Mouse (Mus musculus) limb, embryonic 13.5 days (tissue): Measurements from ENCODE around the gene Zfp949. TPM values are rescaled to one million over a fixed set of nuclear protein-coding genes. Genes with fewer than 3 reads are reported as not detected.

Source experiments
- ATAC-seq: fragments of 200-750 bp; cut with Nextera tagmentation; 2 replicates; pipeline ENCODE4 v1.8.0; 2017; ENCODE audit warnings: low read depth, moderate number of reproducible peaks, moderate TSS enrichment; ENCODE audit not compliant: low FRiP score
- H3K27ac ChIP-seq: fragments of 300-500 bp; sonication (generic); 2 replicates; pipeline ENCODE4 v1.5.1; 2015; ENCODE audit warnings: inconsistent platforms, mild to moderate bottlenecking, moderate library complexity
- H3K27me3 ChIP-seq: fragments of 300-500 bp; sonication (generic); 2 replicates; pipeline ENCODE4 v1.6.1; 2015; ENCODE audit warnings: mild to moderate bottlenecking, inconsistent platforms
- H3K36me3 ChIP-seq: fragments of 300-500 bp; sonication (generic); 2 replicates; pipeline ENCODE4 v1.6.1; 2015; ENCODE audit warnings: inconsistent platforms, mild to moderate bottlenecking, moderate library complexity
- H3K4me1 ChIP-seq: fragments of 300-500 bp; sonication (generic); 2 replicates; pipeline ENCODE4 v1.6.1; 2015; ENCODE audit warnings: inconsistent platforms
- H3K4me2 ChIP-seq: fragments of 300-500 bp; sonication (generic); replicated peaks from 2 replicates; pipeline ENCODE4 v1.6.1; 2015; ENCODE audit warnings: inconsistent platforms, mild to moderate bottlenecking, moderate library complexity
- H3K4me3 ChIP-seq: fragments of 300-500 bp; sonication (generic); 2 replicates; pipeline ENCODE4 v1.5.1; 2015; ENCODE audit warnings: moderate library complexity, mild to moderate bottlenecking, inconsistent platforms
- H3K9ac ChIP-seq: fragments of 300-500 bp; sonication (generic); 2 replicates; pipeline ENCODE4 v1.6.1; 2015; ENCODE audit warnings: mild to moderate bottlenecking, inconsistent platforms
- H3K9me3 ChIP-seq: fragments of 300-500 bp; sonication (generic); 2 replicates; pipeline ENCODE4 v1.6.1; 2016; ENCODE audit warnings: inconsistent platforms
- WGBS: fragments of 180-500 bp; shearing (Covaris S2); methylation state at CpG from one replicate; pipeline ENCODE4 v1.1.7; 2015; 5-methylcytosine and 5-hydroxymethylcytosine counted together
- polyA plus RNA-seq: library from polyadenylated mRNA; unstranded; fragments of >200 nt; fragmentation: Nextera tagmentation; extraction: Ambion mirVana; gene quantifications from 2 replicates; pipeline ENCODE4 v1.2.1, GENCODE M21; 2015

Zfp949 gene
- 14.7 and 15.5 TPM in 2 replicates for polyA plus RNA-seq

DNA sequence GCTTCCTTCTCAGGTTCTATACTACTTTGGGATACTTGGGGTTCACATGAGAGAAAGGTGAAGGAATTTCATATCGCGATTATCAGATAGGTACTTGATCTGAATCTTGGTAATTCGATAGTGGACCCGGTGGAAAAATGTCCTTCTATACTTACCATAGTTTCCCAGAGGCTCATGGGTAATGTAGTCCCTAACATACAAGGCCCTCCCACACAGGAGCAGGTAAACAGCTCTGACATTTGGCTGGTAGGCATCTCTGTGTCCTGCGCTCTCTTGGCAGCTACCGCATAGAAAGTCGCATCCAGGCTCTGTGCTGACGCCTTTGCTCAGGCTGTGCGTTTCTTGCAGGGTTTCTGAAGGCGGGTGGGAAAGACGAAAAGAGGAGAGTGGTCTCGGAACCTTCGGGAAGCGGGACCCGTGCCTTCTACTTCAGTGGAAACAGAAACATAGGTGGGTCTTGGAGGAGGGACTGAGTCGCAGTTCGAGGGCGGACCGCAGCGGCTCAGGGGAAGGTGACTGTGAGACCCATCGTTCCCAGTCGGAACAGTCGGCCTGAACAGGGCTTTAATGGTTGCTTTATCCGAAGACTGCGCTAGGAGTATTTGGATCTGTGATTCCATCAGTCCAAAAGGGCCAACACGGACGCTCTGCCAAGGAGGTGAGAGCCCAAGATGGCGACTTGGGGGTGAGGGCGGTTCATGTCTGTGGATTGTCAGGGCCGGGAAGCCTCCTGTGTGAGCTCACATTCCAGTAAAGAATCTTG lies at the start of gene Zfp949:
Gene Zfp949 (plus strand): TSS at position 170 of the 763 bp plus-strand sequence.
- peaks cover 24% of the 10 kb centered on the region for H3K4me1 ChIP-seq
- H3K36me3 ChIP-seq = peaks cover 13% of the 10 kb centered on the region
- no peaks in the 10 kb centered on the region for H3K27me3 ChIP-seq
- H3K9me3 ChIP-seq = no peaks in the 10 kb centered on the region
- peak within 1 kb of the TSS; percentile 87 for H3K27ac ChIP-seq
- H3K4me2 ChIP-seq = peak within 1 kb of the TSS; percentile 68
- H3K4me3 ChIP-seq = peak within 1 kb of the TSS; percentile 80
- WGBS = under 1% methylated on average over 30 of the region's 30 CpGs
- H3K9ac ChIP-seq = peak within 1 kb of the TSS; percentile 82
- peak; percentile 91 for ATAC-seq

- no peaks in the 10 kb centered on the region for H3K36me3 ChIP-seq
- H3K27ac ChIP-seq = no peak overlapping the region
- H3K9me3 ChIP-seq = no peaks in the 10 kb centered on the region
- H3K9ac ChIP-seq = no peak overlapping the region
- H3K4me1 ChIP-seq = no peaks in the 10 kb centered on the region
- no peak overlapping the region for H3K4me3 ChIP-seq
- 82% methylated on average over 2 of the region's 2 CpGs for WGBS
- no peak overlapping the region for H3K4me2 ChIP-seq
- no peak for ATAC-seq
- H3K27me3 ChIP-seq = no peaks in the 10 kb centered on the region
Measured at GRCm38 (mm10) chr9:88500112-88500511, 47.7 kb upstream of the Zfp949 start.

DNA sequence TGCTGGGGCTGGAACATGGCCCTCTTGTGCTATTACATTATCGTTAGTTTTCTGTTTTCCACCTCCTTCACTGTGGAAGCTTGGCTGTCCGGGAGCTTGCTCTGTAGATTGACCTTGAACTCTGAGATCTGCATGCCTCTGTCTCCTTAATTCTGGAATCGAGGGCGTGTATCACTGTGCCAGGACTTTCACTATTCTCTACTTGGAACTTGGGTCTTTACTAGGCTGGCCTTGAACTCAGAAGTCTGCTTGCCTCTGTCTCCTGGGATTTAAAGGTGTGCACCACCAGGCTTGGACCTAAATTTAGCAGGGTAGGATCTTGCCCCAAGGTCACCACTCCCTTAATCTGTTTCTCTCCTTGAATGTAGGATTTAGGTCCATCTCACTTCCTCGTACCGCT lies 46.0 kb upstream of the Zfp949 start:
- Histone ChIP-seq H3K27ac (no peak overlapping the region), H3K4me3 (no peak overlapping the region), H3K27me3 (no peaks in the 10 kb centered on the region), H3K36me3 (no peaks in the 10 kb centered on the region), H3K9ac (no peak overlapping the region), H3K9me3 (no peaks in the 10 kb centered on the region), H3K4me1 (no peaks in the 10 kb centered on the region), H3K4me2 (no peak overlapping the region)
- WGBS = 88% methylated on average over 6 of the region's 6 CpGs
- no peak for ATAC-seq

GRCm38 (mm10) chr9:88515546-88515945 lies 32.3 kb upstream of the Zfp949 start:
- Histone ChIP-seq H3K36me3 (peaks cover 7% of the 10 kb centered on the region), H3K4me1 (peaks cover 6% of the 10 kb centered on the region), H3K4me3 (no peak overlapping the region), H3K9me3 (no peaks in the 10 kb centered on the region), H3K4me2 (no peak overlapping the region), H3K27ac (no peak overlapping the region), H3K9ac (no peak overlapping the region), H3K27me3 (no peaks in the 10 kb centered on the region)
- 80% methylated on average over 1 of the region's 1 CpGs for WGBS
- ATAC-seq = no peak

DNA sequence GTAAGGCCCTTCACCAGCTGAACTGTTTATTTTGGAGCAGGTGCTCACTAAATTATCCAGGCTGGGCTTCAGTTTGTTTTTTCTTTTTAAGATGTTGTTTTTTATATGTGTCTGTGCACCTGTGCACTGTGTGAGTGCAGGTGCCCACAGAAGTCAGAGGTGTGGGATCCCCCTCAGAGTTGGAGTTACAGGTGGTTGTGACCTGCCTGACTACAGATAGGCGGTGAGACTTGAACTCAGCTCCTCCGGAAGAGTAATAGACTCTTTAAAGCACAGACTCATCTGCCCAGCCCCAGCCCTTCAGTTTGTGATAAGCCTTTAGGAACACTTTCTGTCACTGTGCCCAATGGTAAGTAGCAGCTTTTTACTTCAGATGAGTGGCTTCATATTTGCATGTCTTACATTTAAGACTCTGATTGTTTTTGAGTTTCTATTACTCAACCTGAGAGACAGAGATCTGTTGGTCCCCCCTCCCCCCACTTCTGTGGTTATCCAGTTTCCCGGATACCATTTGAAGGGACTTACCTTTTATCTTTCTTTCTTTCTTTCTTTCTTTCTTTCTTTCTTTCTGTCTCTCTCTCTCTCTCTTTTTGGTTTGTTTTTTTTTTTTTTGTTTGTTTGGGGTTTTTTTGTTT lies 31.3 kb upstream of the Zfp949 start:
- ATAC-seq = no peak
- Histone ChIP-seq H3K9ac (no peak overlapping the region), H3K27ac (no peak overlapping the region), H3K36me3 (peaks cover 14% of the 10 kb centered on the region), H3K27me3 (no peaks in the 10 kb centered on the region), H3K4me2 (no peak overlapping the region), H3K9me3 (no peaks in the 10 kb centered on the region), H3K4me1 (peaks cover 13% of the 10 kb centered on the region), H3K4me3 (no peak overlapping the region)
- WGBS = 87% methylated on average over 3 of the region's 3 CpGs

DNA sequence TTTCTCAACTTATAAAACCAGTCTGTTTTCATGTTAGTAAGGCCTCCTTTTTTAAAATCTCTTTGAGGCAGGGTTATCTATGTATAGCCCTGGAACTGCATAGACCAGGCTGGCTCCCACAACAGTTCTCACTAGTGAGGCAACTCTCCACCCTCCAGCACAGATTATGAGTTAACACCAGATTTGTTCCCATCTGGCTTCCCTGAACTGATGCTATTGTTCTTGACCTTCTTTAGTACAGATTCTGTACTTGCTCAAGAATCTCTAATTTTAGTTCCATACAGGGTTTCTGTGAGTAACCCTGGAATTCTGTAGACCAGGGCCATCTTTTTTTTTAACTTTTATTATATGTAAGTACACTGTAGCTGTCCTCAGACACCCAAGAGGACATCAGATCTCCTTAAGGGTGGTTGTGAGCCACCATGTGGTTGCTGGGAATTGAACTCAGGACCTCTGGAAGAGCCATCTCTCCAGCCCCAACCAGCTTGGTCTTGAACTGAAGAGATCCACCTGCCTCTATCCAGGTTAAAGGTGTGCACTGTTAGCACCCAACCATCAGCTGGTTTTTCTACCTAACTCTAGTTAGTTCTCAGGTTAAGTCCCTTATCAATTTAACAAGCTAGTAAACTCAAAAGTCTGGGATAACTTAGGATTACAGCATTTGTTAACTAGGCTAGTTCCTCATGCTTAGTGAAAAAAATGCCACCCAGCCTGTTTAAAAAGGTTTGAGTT lies 28.3 kb upstream of the Zfp949 start:
- Histone ChIP-seq H3K4me2 (no peak overlapping the region), H3K27me3 (no peaks in the 10 kb centered on the region), H3K4me1 (peaks cover 16% of the 10 kb centered on the region), H3K27ac (0 out of 2 replicates have a peak overlapping the region, but pooled peaks have one; percentile 6), H3K4me3 (no peak overlapping the region), H3K36me3 (peaks cover 14% of the 10 kb centered on the region), H3K9ac (no peak overlapping the region), H3K9me3 (no peaks in the 10 kb centered on the region)
- ATAC-seq = no peak

DNA sequence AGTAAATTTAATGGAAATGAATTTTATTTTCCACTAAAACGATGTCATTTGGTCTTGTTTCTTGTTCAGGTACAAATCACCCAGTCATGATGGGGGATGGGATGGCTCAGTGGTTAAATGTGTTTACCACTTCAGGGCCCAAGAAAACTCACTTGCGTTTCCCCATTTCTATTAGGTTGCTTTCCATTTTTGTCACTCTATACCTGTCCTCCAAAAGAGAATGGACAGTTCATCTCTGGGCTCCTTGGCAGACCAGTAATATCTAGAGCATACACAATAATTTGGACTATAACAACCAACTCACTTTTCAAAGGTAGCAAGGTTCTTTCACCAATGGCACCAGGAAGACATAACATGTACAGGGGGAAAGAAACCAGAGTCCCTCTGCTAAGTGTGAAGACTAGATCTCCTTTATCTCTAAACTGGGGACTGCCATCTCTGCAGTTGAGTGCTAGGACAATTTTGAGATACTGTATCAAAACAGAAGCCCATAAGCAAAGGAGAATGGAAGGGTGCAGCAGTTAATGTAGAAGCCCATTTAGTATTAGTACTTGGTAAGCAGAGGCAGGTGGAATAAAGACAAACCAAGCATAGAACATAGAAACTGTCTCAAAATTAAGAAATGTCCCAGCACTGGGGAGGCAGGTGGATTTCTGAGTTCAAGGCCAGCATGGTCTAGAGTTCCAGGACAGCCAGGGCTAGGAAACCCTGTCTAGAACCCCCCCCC lies 27.5 kb upstream of the Zfp949 start:
- Histone ChIP-seq H3K36me3 (peaks cover 14% of the 10 kb centered on the region), H3K27ac (no peak overlapping the region), H3K4me2 (peak overlapping the region; percentile 72), H3K27me3 (no peaks in the 10 kb centered on the region), H3K9me3 (no peaks in the 10 kb centered on the region), H3K4me1 (peaks cover 16% of the 10 kb centered on the region), H3K9ac (0 out of 2 replicates have a peak overlapping the region, but pooled peaks have one; percentile 20), H3K4me3 (peak overlapping the region; percentile 60)
- ATAC-seq = no peak
- WGBS = 28% methylated on average over 2 of the region's 2 CpGs

- H3K27ac ChIP-seq = peak overlapping the region; percentile 39; the same call in 1 of the 2 replicates
- WGBS = 22% methylated on average over 4 of the region's 4 CpGs
- peak overlapping the region; percentile 60 for H3K4me3 ChIP-seq
- peaks cover 16% of the 10 kb centered on the region for H3K4me1 ChIP-seq
- no peaks in the 10 kb centered on the region for H3K9me3 ChIP-seq
- H3K9ac ChIP-seq = peak overlapping the region; percentile 90
- ATAC-seq = no peak
- peaks cover 14% of the 10 kb centered on the region for H3K36me3 ChIP-seq
- no peaks in the 10 kb centered on the region for H3K27me3 ChIP-seq
- peak overlapping the region; percentile 72 for H3K4me2 ChIP-seq
Measured at GRCm38 (mm10) chr9:88520849-88521483, 26.9 kb upstream of the Zfp949 start.

DNA sequence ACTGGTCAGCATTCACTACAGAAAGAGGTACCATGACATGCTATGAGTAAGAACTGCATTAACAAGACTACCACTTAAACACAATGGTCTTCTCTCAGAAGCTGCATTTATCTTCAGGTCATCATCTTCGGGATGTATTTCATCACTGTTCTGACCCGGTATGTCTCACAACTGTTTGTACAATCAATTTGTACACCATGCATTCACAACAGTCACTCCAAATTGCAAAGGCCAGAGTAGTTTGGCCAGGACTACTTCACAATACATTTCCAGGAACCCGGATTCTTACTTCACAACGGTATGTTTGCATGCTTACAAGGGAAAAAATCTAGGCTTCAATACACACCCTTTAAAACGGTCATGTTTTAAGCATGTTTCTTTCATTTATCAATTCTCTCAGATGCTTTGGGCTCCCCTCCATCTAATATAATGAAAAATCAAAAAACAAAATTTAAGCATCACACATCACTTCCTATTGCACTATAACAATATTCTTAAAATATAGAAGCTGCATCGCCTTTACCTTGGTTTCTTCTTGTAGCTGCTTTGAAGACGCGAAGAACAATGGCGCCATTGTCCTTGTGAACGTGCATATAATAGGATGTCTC lies 25.8 kb upstream of the Zfp949 start:
- H3K9ac ChIP-seq = peak overlapping the region; percentile 90
- peak overlapping the region; percentile 72 for H3K4me2 ChIP-seq
- H3K9me3 ChIP-seq = no peaks in the 10 kb centered on the region
- H3K36me3 ChIP-seq = peaks cover 14% of the 10 kb centered on the region
- peaks cover 16% of the 10 kb centered on the region for H3K4me1 ChIP-seq
- no peaks in the 10 kb centered on the region for H3K27me3 ChIP-seq
- peak overlapping the region; percentile 60 for H3K4me3 ChIP-seq
- H3K27ac ChIP-seq = peak overlapping the region; percentile 90
- WGBS = 0% methylated on average over 10 of the region's 10 CpGs
- ATAC-seq = no peak

GRCm38 (mm10) chr9:88522569-88523334 lies 25.1 kb upstream of the Zfp949 start:
- peak; percentile 90 for ATAC-seq
- Histone ChIP-seq H3K27ac (peak overlapping the region; percentile 90), H3K4me2 (peak overlapping the region; percentile 78), H3K4me3 (peak overlapping the region; percentile 60), H3K9me3 (no peaks in the 10 kb centered on the region), H3K27me3 (no peaks in the 10 kb centered on the region), H3K4me1 (peaks cover 16% of the 10 kb centered on the region), H3K36me3 (peaks cover 14% of the 10 kb centered on the region), H3K9ac (peak overlapping the region; percentile 90)
- WGBS = under 1% methylated on average over 69 of the region's 69 CpGs
